Mouse (Mus musculus): ENCODE results near the gene Trmt44. TPM values are rescaled to one million over a fixed set of nuclear protein-coding genes. Genes with fewer than 3 reads are reported as not detected.

The Trmt44 gene
- polyA plus RNA-seq, 1 experiment from 2014 or later = 8.1 TPM

DNA sequence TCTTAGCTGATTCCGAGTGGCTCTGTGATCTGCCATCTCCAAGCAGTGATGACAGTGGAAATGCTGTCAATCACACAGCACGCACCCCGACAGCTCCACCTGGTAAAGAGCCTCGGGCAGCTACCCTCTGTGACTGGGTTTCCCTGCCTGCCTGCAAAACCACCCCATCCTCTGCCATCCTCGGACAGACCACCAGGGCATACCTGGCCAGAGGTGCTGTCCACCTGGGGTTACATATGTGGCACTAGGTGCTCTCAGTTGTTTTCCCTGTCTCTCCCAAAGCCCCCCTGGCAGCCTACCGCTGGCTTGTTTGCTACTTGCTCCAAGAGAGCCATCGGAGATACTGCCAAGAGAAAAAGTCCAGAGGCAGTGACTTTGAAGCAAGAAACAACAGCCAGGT is 31.9 kb upstream of the Trmt44 start:
- no peak for ATAC-seq (ENCODE audit: insufficient number of reproducible peaks, insufficient read depth, low FRiP score, low TSS enrichment, low read depth)
- H3K36me3 ChIP-seq = peaks cover 29% of the 10 kb centered on the region
- H3K4me3 ChIP-seq = no peak overlapping the region
- no peak overlapping the region for H3K27ac ChIP-seq
- 87% methylated on average over 7 of the region's 7 CpGs for WGBS
- no peaks in the 10 kb centered on the region for H3K9me3 ChIP-seq
- H3K4me2 ChIP-seq = no peak overlapping the region
- peaks cover 22% of the 10 kb centered on the region for H3K4me1 ChIP-seq
- H3K9ac ChIP-seq = no peak overlapping the region
- H3K27me3 ChIP-seq = no peaks in the 10 kb centered on the region

DNA sequence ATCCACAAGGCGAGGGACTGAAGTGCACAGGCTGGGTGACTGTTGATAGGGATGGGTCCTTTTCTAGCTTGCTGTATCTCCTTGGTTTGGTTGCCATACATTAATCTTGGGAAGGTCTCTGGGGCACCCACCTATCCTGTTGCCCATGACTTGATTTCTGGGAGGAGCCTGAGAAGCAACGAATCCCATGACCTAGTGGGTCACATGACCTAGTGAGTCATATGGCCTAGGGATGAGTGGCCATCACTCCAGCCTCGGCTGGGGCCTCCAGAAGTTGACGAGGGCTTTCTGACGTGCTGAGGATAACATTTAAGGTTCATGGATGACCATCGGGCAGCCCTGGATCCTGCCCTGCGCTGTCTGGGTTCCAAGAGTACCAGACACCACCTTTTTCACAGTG is 30.5 kb upstream of the Trmt44 start:
- WGBS = 79% methylated on average over 7 of the region's 7 CpGs
- ATAC-seq (ENCODE audit: insufficient number of reproducible peaks, insufficient read depth, low FRiP score, low TSS enrichment, low read depth) = no peak
- H3K27me3 ChIP-seq = no peaks in the 10 kb centered on the region
- peaks cover 36% of the 10 kb centered on the region for H3K36me3 ChIP-seq
- peaks cover 22% of the 10 kb centered on the region for H3K4me1 ChIP-seq
- H3K27ac ChIP-seq = no peak overlapping the region
- no peak overlapping the region for H3K4me2 ChIP-seq
- H3K4me3 ChIP-seq = no peak overlapping the region
- no peak overlapping the region for H3K9ac ChIP-seq
- H3K9me3 ChIP-seq = no peaks in the 10 kb centered on the region

DNA sequence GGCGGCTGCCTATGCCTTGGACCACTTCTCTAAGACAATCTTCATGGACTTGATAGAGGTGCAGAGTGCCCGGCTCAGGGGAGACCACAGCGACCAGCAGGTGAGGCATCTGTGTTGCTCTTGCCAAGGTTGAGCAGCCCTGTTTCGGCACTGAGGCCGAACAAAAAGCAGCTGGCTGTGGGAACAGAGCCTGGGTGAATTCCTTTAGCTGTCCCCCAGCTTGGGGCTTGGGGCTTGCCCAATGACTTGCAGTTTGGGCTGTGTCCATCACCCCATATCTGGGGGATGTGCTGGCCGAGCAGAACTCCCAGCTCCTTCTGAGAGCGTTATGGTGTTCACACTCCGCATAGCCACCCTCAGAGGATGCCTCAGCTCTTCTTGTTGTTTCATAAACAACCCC is 26.7 kb upstream of the Trmt44 start:
- Histone ChIP-seq H3K27me3 (no peaks in the 10 kb centered on the region), H3K4me3 (no peak overlapping the region), H3K4me1 (no peaks in the 10 kb centered on the region), H3K36me3 (peaks cover 70% of the 10 kb centered on the region), H3K9ac (no peak overlapping the region), H3K9me3 (no peaks in the 10 kb centered on the region), H3K27ac (no peak overlapping the region), H3K4me2 (no peak overlapping the region)
- WGBS = 90% methylated on average over 8 of the region's 8 CpGs
- no peak for ATAC-seq (ENCODE audit: insufficient number of reproducible peaks, insufficient read depth, low FRiP score, low TSS enrichment, low read depth)

DNA sequence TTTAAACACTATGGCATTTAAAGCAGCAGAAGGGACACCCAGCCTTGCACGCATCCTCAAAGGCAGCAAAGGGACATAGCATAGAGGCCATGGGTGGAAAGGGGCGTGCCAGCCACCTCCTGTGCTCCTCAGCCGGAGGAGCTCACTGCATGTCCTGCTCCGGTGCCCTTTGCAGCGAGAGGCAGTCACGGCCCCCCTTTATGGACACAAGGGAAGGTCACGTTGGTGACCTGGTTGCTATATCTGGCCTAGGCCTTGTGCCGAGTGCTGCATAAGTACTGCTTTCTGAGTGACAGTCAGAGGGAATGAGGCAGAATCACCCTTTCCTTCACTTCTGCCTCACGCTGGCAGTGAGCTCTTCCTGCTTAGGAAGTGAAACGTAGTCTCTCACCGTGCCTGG is 25.4 kb upstream of the Trmt44 start:
- H3K36me3 ChIP-seq = peaks cover 70% of the 10 kb centered on the region

GRCm38 (mm10) chr5:35596169-35597160 is 21.6 kb upstream of the Trmt44 start:
- WGBS = 75% methylated on average over 18 of the region's 18 CpGs
- H3K4me2 ChIP-seq = no peak overlapping the region
- no peaks in the 10 kb centered on the region for H3K27me3 ChIP-seq
- no peaks in the 10 kb centered on the region for H3K9me3 ChIP-seq
- peaks cover 74% of the 10 kb centered on the region for H3K36me3 ChIP-seq
- H3K4me1 ChIP-seq = no peaks in the 10 kb centered on the region; the same call in 1 of the 2 replicates
- no peak overlapping the region for H3K4me3 ChIP-seq
- H3K9ac ChIP-seq = no peak overlapping the region
- ATAC-seq (ENCODE audit: insufficient number of reproducible peaks, insufficient read depth, low FRiP score, low TSS enrichment, low read depth) = no peak
- no peak overlapping the region for H3K27ac ChIP-seq

More for the DNA sequence above, 25.4 kb upstream of the Trmt44 start:
- Histone ChIP-seq H3K27me3 (no peaks in the 10 kb centered on the region), H3K27ac (no peak overlapping the region), H3K9ac (no peak overlapping the region), H3K4me3 (no peak overlapping the region), H3K4me1 (no peaks in the 10 kb centered on the region; the same call in 1 of the 2 replicates), H3K4me2 (no peak overlapping the region), H3K9me3 (no peaks in the 10 kb centered on the region)
- ATAC-seq (ENCODE audit: insufficient number of reproducible peaks, insufficient read depth, low FRiP score, low TSS enrichment, low read depth) = no peak
- WGBS = 69% methylated on average over 11 of the region's 11 CpGs

DNA sequence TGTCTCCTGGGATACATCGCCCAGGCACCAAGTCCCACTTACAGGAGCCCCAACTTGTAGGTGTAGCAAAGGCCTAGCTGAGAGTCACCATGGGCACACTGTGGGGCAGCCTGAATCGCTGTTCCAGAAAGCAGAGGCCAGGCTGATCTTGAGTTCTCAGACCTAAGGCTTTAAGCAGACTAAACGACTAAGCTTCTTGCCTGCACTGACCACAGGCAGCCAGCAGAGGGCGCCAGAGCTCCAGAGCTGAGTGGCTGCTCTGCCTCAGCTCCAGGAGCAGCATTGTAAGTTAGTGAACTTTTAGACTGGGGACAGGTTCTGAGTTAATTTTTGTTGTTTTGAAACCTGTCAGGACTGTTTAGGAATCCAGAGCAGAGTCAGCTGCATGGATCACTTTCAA is 20.8 kb upstream of the Trmt44 start:
- Histone ChIP-seq H3K4me3 (no peak overlapping the region), H3K9me3 (no peaks in the 10 kb centered on the region), H3K27me3 (no peaks in the 10 kb centered on the region), H3K27ac (no peak overlapping the region), H3K4me1 (no peaks in the 10 kb centered on the region; the same call in 1 of the 2 replicates), H3K9ac (no peak overlapping the region), H3K4me2 (no peak overlapping the region), H3K36me3 (peaks cover 78% of the 10 kb centered on the region)
- WGBS = 18% methylated on average over 4 of the region's 4 CpGs
- no peak for ATAC-seq (ENCODE audit: insufficient number of reproducible peaks, insufficient read depth, low FRiP score, low TSS enrichment, low read depth)

GRCm38 (mm10) chr5:35594768-35595167 is 19.9 kb upstream of the Trmt44 start:
- Histone ChIP-seq H3K4me3 (no peak overlapping the region), H3K4me1 (no peaks in the 10 kb centered on the region; the same call in 1 of the 2 replicates), H3K36me3 (peaks cover 78% of the 10 kb centered on the region), H3K27me3 (no peaks in the 10 kb centered on the region), H3K9me3 (0 out of 2 replicates have a peak, but pooled peaks cover 3% of the 10 kb centered on the region), H3K9ac (no peak overlapping the region), H3K27ac (no peak overlapping the region), H3K4me2 (no peak overlapping the region)
- no peak; the same call in 1 of the 2 replicates for ATAC-seq (ENCODE audit: insufficient number of reproducible peaks, insufficient read depth, low FRiP score, low TSS enrichment, low read depth)
- WGBS = 86% methylated on average over 4 of the region's 4 CpGs

DNA sequence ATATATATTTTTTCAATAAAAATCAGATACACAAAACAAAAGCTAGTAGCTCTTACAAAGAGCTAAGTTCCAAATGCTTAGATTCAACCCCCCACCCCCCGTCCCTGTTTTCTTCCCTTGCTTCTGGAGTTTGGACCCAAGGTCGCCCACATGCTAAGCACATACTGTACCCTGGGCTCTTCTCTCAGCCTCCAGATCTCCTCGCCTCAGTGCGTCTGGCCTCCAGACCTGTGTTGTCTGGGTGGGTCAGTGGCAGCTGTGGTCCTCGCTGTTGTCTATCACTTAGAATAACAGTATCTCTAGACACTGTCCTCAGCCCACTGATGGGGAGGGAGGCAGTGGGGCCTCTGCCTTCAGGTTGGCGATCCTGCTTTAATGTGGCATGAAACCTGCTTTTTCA is 18.4 kb upstream of the Trmt44 start:
- Histone ChIP-seq H3K9ac (no peak overlapping the region), H3K4me1 (no peaks in the 10 kb centered on the region; the same call in 1 of the 2 replicates), H3K9me3 (0 out of 2 replicates have a peak, but pooled peaks cover 3% of the 10 kb centered on the region), H3K4me3 (no peak overlapping the region), H3K36me3 (peaks cover 79% of the 10 kb centered on the region), H3K4me2 (no peak overlapping the region), H3K27me3 (no peaks in the 10 kb centered on the region), H3K27ac (no peak overlapping the region)
- no peak for ATAC-seq (ENCODE audit: insufficient number of reproducible peaks, insufficient read depth, low FRiP score, low TSS enrichment, low read depth)
- 85% methylated on average over 6 of the region's 6 CpGs for WGBS

- Histone ChIP-seq H3K4me3 (no peak overlapping the region), H3K9ac (no peak overlapping the region), H3K27me3 (no peaks in the 10 kb centered on the region), H3K9me3 (0 out of 2 replicates have a peak, but pooled peaks cover 3% of the 10 kb centered on the region), H3K4me1 (no peaks in the 10 kb centered on the region; the same call in 1 of the 2 replicates), H3K4me2 (no peak overlapping the region), H3K36me3 (peaks cover 79% of the 10 kb centered on the region), H3K27ac (no peak overlapping the region)
- 64% methylated on average over 4 of the region's 4 CpGs for WGBS
- no peak for ATAC-seq (ENCODE audit: insufficient number of reproducible peaks, insufficient read depth, low FRiP score, low TSS enrichment, low read depth)
Measured at GRCm38 (mm10) chr5:35592824-35593223, 18.0 kb upstream of the Trmt44 start.

DNA sequence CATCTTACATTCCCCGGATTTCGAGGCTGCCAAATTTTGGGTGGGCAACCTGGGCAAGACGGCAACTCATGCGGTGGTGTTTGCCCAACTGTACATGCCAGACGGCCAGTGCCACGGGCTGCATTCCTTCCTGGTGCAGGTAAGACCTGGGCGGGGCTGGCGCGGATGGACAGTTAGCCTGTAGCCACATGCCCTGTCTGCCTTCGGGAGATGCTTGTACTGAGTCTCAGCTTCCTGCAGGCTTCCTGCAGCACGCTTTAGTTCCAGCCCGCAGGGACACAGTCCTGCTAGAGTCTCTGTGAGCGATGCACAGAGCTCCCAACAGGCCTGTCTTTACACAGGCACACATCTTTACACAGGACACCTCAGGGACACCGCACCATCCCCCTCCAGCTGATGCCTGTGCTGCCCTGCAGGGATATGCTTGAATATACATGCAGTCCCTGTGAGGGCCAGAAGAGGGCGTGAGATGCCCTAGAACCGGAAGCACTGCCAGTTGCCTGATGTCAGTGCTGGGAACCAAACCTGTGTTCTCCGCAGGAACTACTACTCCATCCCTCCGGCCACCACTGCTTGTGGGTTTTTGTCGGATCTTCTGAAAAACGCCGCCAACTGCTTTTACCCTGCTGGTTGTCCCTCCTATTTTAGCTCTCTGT is 17.3 kb upstream of the Trmt44 start:
- H3K9me3 ChIP-seq = 0 out of 2 replicates have a peak, but pooled peaks cover 3% of the 10 kb centered on the region
- peaks cover 74% of the 10 kb centered on the region for H3K36me3 ChIP-seq
- no peak overlapping the region for H3K4me3 ChIP-seq
- H3K27me3 ChIP-seq = no peaks in the 10 kb centered on the region
- no peak overlapping the region for H3K4me2 ChIP-seq
- 77% methylated on average over 21 of the region's 21 CpGs for WGBS
- H3K27ac ChIP-seq = no peak overlapping the region
- no peaks in the 10 kb centered on the region; the same call in 1 of the 2 replicates for H3K4me1 ChIP-seq
- no peak for ATAC-seq (ENCODE audit: insufficient number of reproducible peaks, insufficient read depth, low FRiP score, low TSS enrichment, low read depth)
- no peak overlapping the region for H3K9ac ChIP-seq

- Histone ChIP-seq H3K27ac (no peak overlapping the region), H3K4me2 (no peak overlapping the region), H3K4me3 (no peak overlapping the region), H3K4me1 (no peaks in the 10 kb centered on the region; the same call in 1 of the 2 replicates), H3K36me3 (peaks cover 70% of the 10 kb centered on the region), H3K27me3 (no peaks in the 10 kb centered on the region), H3K9ac (no peak overlapping the region), H3K9me3 (0 out of 2 replicates have a peak, but pooled peaks cover 3% of the 10 kb centered on the region)
- WGBS = 90% methylated on average over 4 of the region's 4 CpGs
- ATAC-seq (ENCODE audit: insufficient number of reproducible peaks, insufficient read depth, low FRiP score, low TSS enrichment, low read depth) = no peak
Measured at GRCm38 (mm10) chr5:35591497-35591896, 16.6 kb upstream of the Trmt44 start.
